In genomic region chr13:51178932-51179331, GRCm38 (mm10) we compare ENCODE assay signal across 28 mouse cellular contexts. TPM values are rescaled to one million over a fixed set of nuclear protein-coding genes. Genes with fewer than 3 reads are reported as not detected.
A peak's percentile ranks its signal among the peaks of the same experiment; 100 is the strongest.
DNase-seq lines count a peak whose midpoint lies in the region; ATAC-seq lines count a peak whose summit lies in the region.
"Had no signal": no experiment of that assay in that cellular context is flagged by ENCODE, and none has a peak within 500 bp of the region (broad histone marks: within the 10 kb centered on the region; RNA-seq: fewer than 3 reads in every experiment).

No protein-coding gene starts in this region.

- H3K9ac ChIP-seq in heart, embryonic 11.5 days (ENCODE audit: low read depth, low read length), result no peak overlapping the region
- H3K9ac ChIP-seq in lung, embryonic 16.5 days (ENCODE audit: low read length), result no peak overlapping the region
- H3K9ac ChIP-seq in midbrain, embryonic 11.5 days (ENCODE audit: low read length), result no peak overlapping the region
- H3K9ac ChIP-seq in midbrain, embryonic 14.5 days (replicated peaks; ENCODE audit: low read length), result no peak overlapping the region
- H3K9ac ChIP-seq in liver, embryonic 11.5 days (ENCODE audit: low read depth, low read length), result no peak overlapping the region
- H3K9ac ChIP-seq: embryonic facial prominence, embryonic 13.5 days; forebrain, embryonic 13.5 days; heart, embryonic 13.5 days; hindbrain, embryonic 14.5 days had no signal

- H3K36me3 ChIP-seq in heart, embryonic 11.5 days (ENCODE audit: control insufficient read depth, insufficient read depth, low read length), result no peaks in the 10 kb centered on the region
- no peaks in the 10 kb centered on the region for H3K36me3 ChIP-seq in lung, embryonic 16.5 days (ENCODE audit: control insufficient read depth, insufficient read depth, low read length)
- no peaks in the 10 kb centered on the region for H3K36me3 ChIP-seq in midbrain, embryonic 11.5 days (ENCODE audit: control insufficient read depth, insufficient read depth, low read length)
- no peaks in the 10 kb centered on the region for H3K36me3 ChIP-seq in midbrain, embryonic 14.5 days (ENCODE audit: control insufficient read depth, insufficient read depth, low read length)
- H3K36me3 ChIP-seq in liver, embryonic 11.5 days (ENCODE audit: control insufficient read depth, insufficient read depth, low read length), result no peaks in the 10 kb centered on the region
- H3K36me3 ChIP-seq: embryonic facial prominence, embryonic 10.5 days; embryonic facial prominence, embryonic 13.5 days; heart, embryonic 13.5 days had no signal

- ATAC-seq in heart, embryonic 11.5 days (replicated peaks; ENCODE audit: insufficient number of reproducible peaks, low FRiP score, low TSS enrichment), result no peak
- peak; percentile 78 for ATAC-seq in lung, embryonic 16.5 days (ENCODE audit: low read depth)
- ATAC-seq in midbrain, embryonic 11.5 days (ENCODE audit: low FRiP score), result no peak
- ATAC-seq in midbrain, embryonic 14.5 days (ENCODE audit: low FRiP score, low TSS enrichment), result no peak
- ATAC-seq in liver, embryonic 11.5 days (replicated peaks; ENCODE audit: low FRiP score), result no peak
- ATAC-seq: activated CD4-positive, CD25-positive, alpha-beta regulatory T cell, adult 4 months; forebrain, embryonic 13.5 days; forebrain, embryonic 16.5 days; hindbrain, postnatal 0 days had no signal

- H3K4me1 ChIP-seq in heart, embryonic 11.5 days (ENCODE audit: control insufficient read depth, insufficient read depth, low read length), result no peaks in the 10 kb centered on the region
- H3K4me1 ChIP-seq in lung, embryonic 16.5 days (replicated peaks; ENCODE audit: control insufficient read depth, insufficient read depth, low read length), result 0 out of 2 replicates have a peak, but pooled peaks cover 3% of the 10 kb centered on the region
- H3K4me1 ChIP-seq in midbrain, embryonic 11.5 days (ENCODE audit: control insufficient read depth, insufficient read depth, low read length), result no peaks in the 10 kb centered on the region
- H3K4me1 ChIP-seq in midbrain, embryonic 14.5 days (ENCODE audit: control insufficient read depth, insufficient read depth, low read length), result no peaks in the 10 kb centered on the region
- no peaks in the 10 kb centered on the region for H3K4me1 ChIP-seq in liver, embryonic 11.5 days (replicated peaks; ENCODE audit: control insufficient read depth, insufficient read depth, low read length)
- H3K4me1 ChIP-seq: forebrain, embryonic 13.5 days had no signal

- no peaks in the 10 kb centered on the region for H3K9me3 ChIP-seq in heart, embryonic 11.5 days (replicated peaks; ENCODE audit: control insufficient read depth, low read length)
- no peaks in the 10 kb centered on the region for H3K9me3 ChIP-seq in lung, embryonic 16.5 days (ENCODE audit: control insufficient read depth, low read length)
- no peaks in the 10 kb centered on the region for H3K9me3 ChIP-seq in midbrain, embryonic 11.5 days (ENCODE audit: control insufficient read depth, low read length)
- H3K9me3 ChIP-seq in midbrain, embryonic 14.5 days (ENCODE audit: control insufficient read depth, low read length), result no peaks in the 10 kb centered on the region
- no peaks in the 10 kb centered on the region for H3K9me3 ChIP-seq in liver, embryonic 11.5 days (ENCODE audit: control insufficient read depth, low read length)
- H3K9me3 ChIP-seq: embryonic facial prominence, embryonic 10.5 days; forebrain, embryonic 13.5 days had no signal

- H3K4me3 ChIP-seq in heart, embryonic 11.5 days (ENCODE audit: low read depth, low read length), result no peak overlapping the region
- no peak overlapping the region for H3K4me3 ChIP-seq in lung, embryonic 16.5 days (ENCODE audit: low read length)
- no peak overlapping the region for H3K4me3 ChIP-seq in midbrain, embryonic 11.5 days (ENCODE audit: low read depth, low read length)
- H3K4me3 ChIP-seq in midbrain, embryonic 14.5 days (replicated peaks; ENCODE audit: low read depth, low read length), result no peak overlapping the region
- no peak overlapping the region for H3K4me3 ChIP-seq in liver, embryonic 11.5 days (ENCODE audit: low read depth, low read length)
- H3K4me3 ChIP-seq: embryonic facial prominence, embryonic 10.5 days; embryonic facial prominence, embryonic 13.5 days; erythroblast, embryonic 14.5 days; forebrain, embryonic 13.5 days; gastrocnemius, adult 2 months; heart, embryonic 13.5 days had no signal

- no peak overlapping the region for H3K27ac ChIP-seq in heart, embryonic 11.5 days (ENCODE audit: low read depth, low read length)
- H3K27ac ChIP-seq in lung, embryonic 16.5 days (ENCODE audit: low read length), result 0 out of 2 replicates have a peak overlapping the region, but pooled peaks have one; percentile 5
- H3K27ac ChIP-seq in midbrain, embryonic 11.5 days (ENCODE audit: low read depth, low read length), result no peak overlapping the region
- no peak overlapping the region for H3K27ac ChIP-seq in midbrain, embryonic 14.5 days (replicated peaks; ENCODE audit: low read depth, low read length)
- H3K27ac ChIP-seq in liver, embryonic 11.5 days (ENCODE audit: low read depth, low read length), result no peak overlapping the region
- H3K27ac ChIP-seq: embryonic facial prominence, embryonic 10.5 days; embryonic facial prominence, embryonic 13.5 days; forebrain, embryonic 13.5 days; gastrocnemius, adult 2 months; heart, embryonic 13.5 days; hindbrain, embryonic 14.5 days; hindbrain, postnatal 0 days had no signal

- H3K27me3 ChIP-seq in heart, embryonic 11.5 days (ENCODE audit: control insufficient read depth, insufficient read depth, low read length), result no peaks in the 10 kb centered on the region
- no peaks in the 10 kb centered on the region for H3K27me3 ChIP-seq in lung, embryonic 16.5 days (ENCODE audit: control insufficient read depth, insufficient read depth, low read depth, low read length)
- H3K27me3 ChIP-seq in midbrain, embryonic 11.5 days (ENCODE audit: control insufficient read depth, insufficient read depth, low read length), result no peaks in the 10 kb centered on the region
- no peaks in the 10 kb centered on the region for H3K27me3 ChIP-seq in midbrain, embryonic 14.5 days (ENCODE audit: control insufficient read depth, insufficient read depth, low read length)
- H3K27me3 ChIP-seq in liver, embryonic 11.5 days (replicated peaks; ENCODE audit: control insufficient read depth, insufficient read depth, low read length), result no peaks in the 10 kb centered on the region
- H3K27me3 ChIP-seq: embryonic facial prominence, embryonic 13.5 days; forebrain, embryonic 13.5 days; heart, embryonic 13.5 days had no signal

- WGBS in heart, embryonic 11.5 days (ENCODE audit: insufficient replicate concordance), result 75% methylated on average over 10 of the region's 10 CpGs
- WGBS in lung, embryonic 16.5 days, result 45% methylated on average over 10 of the region's 10 CpGs
- 88% methylated on average over 10 of the region's 10 CpGs for WGBS in midbrain, embryonic 11.5 days
- WGBS in midbrain, embryonic 14.5 days, result 89% methylated on average over 10 of the region's 10 CpGs
- WGBS in liver, embryonic 11.5 days, result 79% methylated on average over 10 of the region's 10 CpGs

- no peak overlapping the region for H3K4me2 ChIP-seq in heart, embryonic 11.5 days
- peak overlapping the region; percentile 7; the same call in 1 of the 2 replicates for H3K4me2 ChIP-seq in lung, embryonic 16.5 days (ENCODE audit: low read depth, low read length)
- no peak overlapping the region for H3K4me2 ChIP-seq in midbrain, embryonic 11.5 days
- no peak overlapping the region for H3K4me2 ChIP-seq in midbrain, embryonic 14.5 days (ENCODE audit: low read length)
- H3K4me2 ChIP-seq in liver, embryonic 11.5 days, result no peak overlapping the region
- H3K4me2 ChIP-seq: embryonic facial prominence, embryonic 13.5 days; forebrain, embryonic 13.5 days; heart, embryonic 13.5 days; hindbrain, embryonic 14.5 days had no signal

- peak; percentile 42 for DNase-seq in heart, adult 11 months
- no peak for DNase-seq in lung, postnatal 14 days
- peak; percentile 57 for DNase-seq in midbrain, embryonic 11.5 days (ENCODE audit: low spot score, missing footprints)
- no peak for DNase-seq in midbrain, embryonic 14.5 days
- DNase-seq in liver, embryonic 11.5 days (ENCODE audit: low spot score), result no peak
- DNase-seq: adrenal gland, adult 8-10 months; adrenal gland, postnatal 25 days; B cell, adult 2 months; cerebellum, adult 11-12 months; cerebellum, adult 8-10 months; cerebellum, postnatal 36 days; embryo, embryonic 11 days; gastrocnemius, adult 2 months; gastrocnemius, postnatal 14 days; heart, adult 18-20 months; heart, postnatal 14 days; heart, postnatal 4 days had no signal

RNA-seq across cellular contexts. Expression of gene Nxnl2, which starts 8.1 kb away (rescaled TPM):
- 0.69 and 1.2 TPM in 2 replicates for polyA plus RNA-seq in heart, embryonic 11.5 days (2014; fragmentation: Nextera tagmentation; extraction: Ambion mirVana)
- polyA plus RNA-seq in lung, embryonic 16.5 days (2015; fragmentation: Nextera tagmentation; extraction: Ambion mirVana), result 2.0 and 3.2 TPM in 2 replicates
- polyA plus RNA-seq in midbrain, embryonic 11.5 days (2014; fragmentation: Nextera tagmentation; extraction: Ambion mirVana), result 0.29 and 0.51 TPM in 2 replicates
- 1.3 TPM in 2 replicates for polyA plus RNA-seq in midbrain, embryonic 14.5 days (2014; fragmentation: Nextera tagmentation; extraction: Ambion mirVana)
- 0.27 and 0.43 TPM in 2 replicates for polyA plus RNA-seq in liver, embryonic 11.5 days (2014; fragmentation: Nextera tagmentation; extraction: Ambion mirVana)
- polyA plus RNA-seq: erythroblast, embryonic 14.5 days had no signal

Comparison
In these comparisons a context has a peak if more than half of its experiments do, and no peak if none do; other contexts are left out.
1. DNase-seq: peak in heart, adult 11 months (single experiment) and midbrain, embryonic 11.5 days (single experiment); none in lung, postnatal 14 days (single experiment), midbrain, embryonic 14.5 days (single experiment) and liver, embryonic 11.5 days (single experiment).